Mouse (Mus musculus): ENCODE data around the gene Hist1h3c.

DNA sequence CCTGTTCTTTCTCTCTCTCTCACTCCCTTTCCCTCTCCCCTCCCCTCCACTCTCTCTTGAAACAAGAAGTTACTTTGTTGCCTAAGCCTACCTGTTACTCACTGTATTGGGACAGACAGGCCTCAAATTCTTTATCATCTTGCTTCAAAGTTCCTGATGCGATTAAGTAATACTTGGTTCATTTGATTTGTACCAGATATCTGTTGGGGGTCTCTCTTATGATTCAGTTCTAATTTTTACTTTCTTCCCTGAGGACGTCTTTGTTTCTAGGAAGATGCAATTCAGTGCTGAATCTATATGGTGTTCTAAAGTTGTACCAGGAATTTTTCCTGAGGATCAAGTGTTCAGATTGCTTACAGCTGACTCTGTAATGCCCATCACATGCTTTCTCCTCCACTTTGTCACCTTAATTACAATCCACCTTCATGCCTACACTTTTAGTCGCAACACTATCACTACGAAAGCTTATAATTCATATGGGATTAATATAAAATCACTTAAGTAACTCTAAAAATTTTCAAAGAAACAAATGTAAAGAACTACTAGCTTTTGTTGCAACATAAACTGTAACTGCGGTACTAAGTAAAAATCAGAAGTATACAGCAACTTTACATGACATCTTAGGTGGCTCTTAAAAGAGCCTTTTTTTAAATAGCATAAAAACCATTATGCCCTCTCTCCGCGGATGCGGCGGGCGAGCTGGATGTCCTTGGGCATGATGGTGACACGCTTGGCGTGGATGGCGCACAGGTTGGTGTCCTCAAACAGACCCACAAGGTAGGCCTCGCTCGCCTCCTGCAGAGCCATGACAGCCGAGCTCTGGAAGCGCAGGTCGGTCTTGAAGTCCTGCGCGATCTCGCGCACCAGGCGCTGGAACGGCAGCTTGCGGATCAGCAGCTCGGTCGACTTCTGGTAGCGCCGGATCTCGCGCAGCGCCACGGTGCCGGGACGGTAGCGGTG, 701 bp downstream of the Hist1h3c start:
- TF ChIP-seq POLR2A (IDR thresholded peaks at IDR 0.05; ENCODE audit: extremely low read depth, insufficient read depth, low read length) (no peak), CTCF (IDR thresholded peaks at IDR 0.05; ENCODE audit: extremely low read depth, insufficient read depth, low read length) (no peak)

Measured in cortical plate, adult 2 months (tissue).